Mouse (Mus musculus): ENCODE measurements around the gene Ngp.

Ngp gene

GRCm38 (mm10) chr9:110433045-110433444 is 13.5 kb downstream of the Ngp start:
- DNase-seq (ENCODE audit: low read depth, low spot score), result no peak

GRCm38 (mm10) chr9:110436041-110436440 is 16.5 kb downstream of the Ngp start:
- no peak for DNase-seq (ENCODE audit: low read depth, low spot score)

- DNase-seq (ENCODE audit: low read depth, low spot score), result no peak
Measured at GRCm38 (mm10) chr9:110440049-110440448, 20.5 kb downstream of the Ngp start.

- DNase-seq (ENCODE audit: low read depth, low spot score), result no peak
Measured at GRCm38 (mm10) chr9:110440559-110440958, 21.0 kb downstream of the Ngp start.

- no peak for DNase-seq (ENCODE audit: low read depth, low spot score)
Measured at GRCm38 (mm10) chr9:110448356-110448755, 28.8 kb downstream of the Ngp start.

- DNase-seq (ENCODE audit: low read depth, low spot score), result peak; percentile 44
Measured at GRCm38 (mm10) chr9:110448857-110449617, 29.5 kb downstream of the Ngp start.

GRCm38 (mm10) chr9:110452523-110452922 is 33.0 kb downstream of the Ngp start:
- DNase-seq (ENCODE audit: low read depth, low spot score), result no peak

- DNase-seq (ENCODE audit: low read depth, low spot score), result no peak
Measured at GRCm38 (mm10) chr9:110457926-110458325, 38.4 kb downstream of the Ngp start.

- no peak for DNase-seq (ENCODE audit: low read depth, low spot score)
Measured at GRCm38 (mm10) chr9:110459145-110459727, 39.7 kb downstream of the Ngp start.

GRCm38 (mm10) chr9:110460884-110461815 is 41.6 kb downstream of the Ngp start:
- DNase-seq (ENCODE audit: low read depth, low spot score), result no peak

- no peak for DNase-seq (ENCODE audit: low read depth, low spot score)
Measured at GRCm38 (mm10) chr9:110462321-110462720, 42.8 kb downstream of the Ngp start.

- no peak for DNase-seq (ENCODE audit: low read depth, low spot score)
Measured at GRCm38 (mm10) chr9:110463983-110464591, 44.5 kb downstream of the Ngp start.

GRCm38 (mm10) chr9:110465336-110465735 is 45.8 kb downstream of the Ngp start:
- no peak for DNase-seq (ENCODE audit: low read depth, low spot score)

GRCm38 (mm10) chr9:110466179-110466578 is 46.6 kb downstream of the Ngp start:
- DNase-seq (ENCODE audit: low read depth, low spot score), result no peak

All from c-Kit-negative CD71-positive TER-119-positive erythroid progenitor cells, embryonic 14.5 days (primary cell).